Mouse (Mus musculus) liver, embryonic 15.5 days (tissue): ENCODE measurements around the gene Dnah5. TPM values are rescaled to one million over a fixed set of nuclear protein-coding genes. Genes with fewer than 3 reads are reported as not detected.

Experiments
- ATAC-seq: fragments of 200-750 bp; cut with Nextera tagmentation; 2 replicates; pipeline ENCODE4 v1.8.0; 2017; ENCODE audit warnings: moderate number of reproducible peaks, mild to moderate bottlenecking, moderate library complexity; ENCODE audit not compliant: insufficient read depth
- H3K27ac ChIP-seq: fragments of 300-500 bp; sonication (generic); replicated peaks from 2 replicates; pipeline ENCODE4 v1.5.1; 2015; ENCODE audit warnings: mild to moderate bottlenecking, inconsistent platforms
- H3K27me3 ChIP-seq: fragments of 300-500 bp; sonication (generic); 2 replicates; pipeline ENCODE4 v1.6.1; 2015; ENCODE audit warnings: mild to moderate bottlenecking, inconsistent platforms
- H3K36me3 ChIP-seq: fragments of 300-500 bp; sonication (generic); replicated peaks from 2 replicates; pipeline ENCODE4 v1.6.1; 2015; ENCODE audit warnings: moderate library complexity, mild to moderate bottlenecking, inconsistent platforms
- H3K4me1 ChIP-seq: fragments of 300-500 bp; sonication (generic); replicated peaks from 2 replicates; pipeline ENCODE4 v1.6.1; 2015; ENCODE audit warnings: inconsistent platforms
- H3K4me2 ChIP-seq: fragments of 300-500 bp; sonication (generic); 2 replicates; pipeline ENCODE4 v1.6.1; 2015; ENCODE audit warnings: moderate library complexity, mild to moderate bottlenecking, inconsistent platforms
- H3K4me3 ChIP-seq: fragments of 300-500 bp; sonication (generic); replicated peaks from 2 replicates; pipeline ENCODE4 v1.5.1; 2015; ENCODE audit warnings: mild to moderate bottlenecking, inconsistent platforms
- H3K9ac ChIP-seq: fragments of 300-500 bp; sonication (generic); 2 replicates; pipeline ENCODE4 v1.6.1; 2015; ENCODE audit warnings: moderate library complexity, mild to moderate bottlenecking, inconsistent platforms
- H3K9me3 ChIP-seq: fragments of 300-500 bp; sonication (generic); replicated peaks from 2 replicates; pipeline ENCODE4 v1.6.1; 2016; ENCODE audit warnings: inconsistent platforms
- WGBS: fragments of 180-500 bp; shearing (Covaris S2); methylation state at CpG from one replicate; pipeline ENCODE4 v1.1.7; 2015; ENCODE audit warnings: mixed read lengths; ENCODE audit not compliant: insufficient replicate concordance; 5-methylcytosine and 5-hydroxymethylcytosine counted together
- polyA plus RNA-seq: library from polyadenylated mRNA; unstranded; fragments of >200 nt; fragmentation: Nextera tagmentation; extraction: Ambion mirVana; gene quantifications from 2 replicates; pipeline ENCODE4 v1.2.1, GENCODE M21; 2015

Dnah5 gene
- polyA plus RNA-seq: not detected in 2 replicates

GRCm38 (mm10) chr15:28203111-28204075, at the start of gene Dnah5:
Gene Dnah5 (plus strand): TSS chr15:28203752.
- H3K36me3 ChIP-seq: no peaks in the 10 kb centered on the region
- H3K4me1 ChIP-seq: no peaks in the 10 kb centered on the region
- no peak within 1 kb of the TSS for H3K4me3 ChIP-seq
- no peak within 1 kb of the TSS for H3K27ac ChIP-seq
- no peaks in the 10 kb centered on the region for H3K9me3 ChIP-seq
- H3K9ac ChIP-seq: no peak within 1 kb of the TSS
- no peak within 1 kb of the TSS for H3K4me2 ChIP-seq
- no peaks in the 10 kb centered on the region for H3K27me3 ChIP-seq
- no peak for ATAC-seq
- WGBS: 68% methylated on average over 20 of the region's 20 CpGs

DNA sequence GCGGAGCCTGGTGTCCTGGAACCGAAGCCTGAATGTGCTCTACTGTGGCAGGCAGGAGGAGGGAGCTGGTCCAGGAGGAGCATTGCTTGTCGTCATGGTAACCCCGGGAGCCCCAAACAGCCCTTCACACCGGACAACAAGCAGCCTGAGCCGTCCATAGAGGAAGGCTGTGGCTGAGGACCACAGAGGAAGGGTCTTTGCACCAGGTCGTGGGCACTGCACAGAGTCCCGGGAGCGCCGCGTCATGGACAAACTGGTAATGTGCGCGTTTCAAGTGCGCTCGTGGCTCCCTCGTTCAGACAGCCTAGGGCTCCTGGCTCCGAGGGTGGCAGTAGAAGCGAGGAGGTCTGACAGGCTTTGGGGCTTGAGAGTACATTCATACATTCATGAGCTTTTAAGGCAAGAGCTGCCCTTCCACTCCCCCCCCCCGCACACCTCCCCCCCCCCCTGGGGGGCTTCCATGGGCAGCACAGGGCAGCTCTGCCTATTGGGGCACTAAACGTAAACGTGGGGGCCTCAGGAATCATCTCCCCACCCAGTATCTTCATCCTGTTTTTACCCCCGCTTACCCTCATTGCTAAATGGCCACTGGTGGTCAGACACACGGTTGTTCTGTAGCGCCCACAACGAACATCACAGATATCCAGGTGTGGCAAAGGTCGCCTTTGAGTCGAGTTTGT, 48.6 kb upstream of the Dnah5 start:
- Histone ChIP-seq H3K27ac (no peak overlapping the region), H3K4me1 (no peaks in the 10 kb centered on the region), H3K4me3 (no peak overlapping the region), H3K4me2 (peak overlapping the region; percentile 36), H3K36me3 (no peaks in the 10 kb centered on the region), H3K9ac (no peak overlapping the region), H3K27me3 (peaks cover 8% of the 10 kb centered on the region; the same call in 1 of the 2 replicates), H3K9me3 (no peaks in the 10 kb centered on the region)
- WGBS: 9% methylated on average over 27 of the region's 27 CpGs
- ATAC-seq: no peak

- Histone ChIP-seq H3K9ac (no peak overlapping the region), H3K4me3 (peak overlapping the region; percentile 50), H3K4me1 (no peaks in the 10 kb centered on the region), H3K36me3 (no peaks in the 10 kb centered on the region), H3K4me2 (peak overlapping the region; percentile 57), H3K27ac (peak overlapping the region; percentile 51), H3K9me3 (no peaks in the 10 kb centered on the region), H3K27me3 (peaks cover 8% of the 10 kb centered on the region; the same call in 1 of the 2 replicates)
- WGBS: 2% methylated on average over 19 of the region's 19 CpGs
- peak; percentile 73 for ATAC-seq
Observed at GRCm38 (mm10) chr15:28158771-28159489, 44.6 kb upstream of the Dnah5 start.

DNA sequence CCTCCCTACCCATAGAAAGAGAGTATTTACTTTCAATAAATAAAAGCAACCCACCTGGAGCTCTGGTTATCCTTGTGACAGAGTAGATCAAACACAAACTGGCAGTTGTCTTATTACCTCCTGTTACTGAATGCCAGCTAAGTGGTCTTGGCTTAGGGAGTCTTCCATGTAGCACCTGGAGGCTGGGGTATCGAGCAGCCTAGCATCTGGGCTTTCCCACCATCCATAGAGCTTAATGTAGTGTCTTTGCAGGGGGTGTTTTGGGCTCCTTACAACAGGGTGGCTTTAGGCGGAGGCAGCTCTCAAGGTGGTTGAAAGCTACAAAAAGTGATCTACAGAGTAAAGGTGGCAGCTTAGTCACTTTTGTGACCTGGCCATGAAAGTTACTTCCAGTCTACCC, 41.3 kb upstream of the Dnah5 start:
- H3K27me3 ChIP-seq: no peaks in the 10 kb centered on the region
- H3K36me3 ChIP-seq: no peaks in the 10 kb centered on the region
- H3K4me1 ChIP-seq: no peaks in the 10 kb centered on the region
- 55% methylated on average over 2 of the region's 2 CpGs for WGBS
- H3K4me2 ChIP-seq: no peak overlapping the region
- H3K9me3 ChIP-seq: no peaks in the 10 kb centered on the region
- H3K9ac ChIP-seq: no peak overlapping the region
- no peak overlapping the region for H3K27ac ChIP-seq
- ATAC-seq: no peak
- H3K4me3 ChIP-seq: no peak overlapping the region

- 67% methylated on average over 7 of the region's 7 CpGs for WGBS
Observed at GRCm38 (mm10) chr15:28165234-28165633, 38.3 kb upstream of the Dnah5 start.

DNA sequence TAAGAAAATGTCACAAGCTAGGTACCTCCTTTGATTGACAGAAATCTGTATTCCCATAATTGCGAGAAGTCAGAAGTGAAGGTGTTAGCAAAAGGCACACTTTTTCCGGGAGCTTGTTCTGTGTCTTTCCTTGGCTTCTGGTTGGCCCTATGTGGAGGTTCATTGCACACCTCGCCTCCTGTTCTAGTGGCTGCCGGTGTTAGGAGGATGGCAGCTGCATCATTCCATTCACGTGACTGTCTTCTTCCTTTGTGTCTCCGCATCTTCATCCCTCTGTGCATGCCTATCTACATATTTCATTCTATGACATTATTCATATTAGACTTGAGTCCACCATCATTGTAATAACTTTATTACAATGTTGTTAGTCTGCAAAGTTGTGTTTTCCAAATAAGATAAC, 37.5 kb upstream of the Dnah5 start:
- Histone ChIP-seq H3K9ac (no peak overlapping the region), H3K9me3 (no peaks in the 10 kb centered on the region), H3K4me2 (no peak overlapping the region), H3K4me1 (no peaks in the 10 kb centered on the region), H3K36me3 (no peaks in the 10 kb centered on the region), H3K27me3 (no peaks in the 10 kb centered on the region), H3K4me3 (no peak overlapping the region), H3K27ac (no peak overlapping the region)
- ATAC-seq: no peak
- WGBS: 66% methylated on average over 6 of the region's 6 CpGs

More at GRCm38 (mm10) chr15:28165234-28165633, 38.3 kb upstream of the Dnah5 start:
- Histone ChIP-seq H3K36me3 (no peaks in the 10 kb centered on the region), H3K4me1 (no peaks in the 10 kb centered on the region), H3K4me3 (no peak overlapping the region), H3K9me3 (no peaks in the 10 kb centered on the region), H3K9ac (no peak overlapping the region), H3K27ac (no peak overlapping the region), H3K4me2 (no peak overlapping the region), H3K27me3 (no peaks in the 10 kb centered on the region)
- no peak for ATAC-seq

DNA sequence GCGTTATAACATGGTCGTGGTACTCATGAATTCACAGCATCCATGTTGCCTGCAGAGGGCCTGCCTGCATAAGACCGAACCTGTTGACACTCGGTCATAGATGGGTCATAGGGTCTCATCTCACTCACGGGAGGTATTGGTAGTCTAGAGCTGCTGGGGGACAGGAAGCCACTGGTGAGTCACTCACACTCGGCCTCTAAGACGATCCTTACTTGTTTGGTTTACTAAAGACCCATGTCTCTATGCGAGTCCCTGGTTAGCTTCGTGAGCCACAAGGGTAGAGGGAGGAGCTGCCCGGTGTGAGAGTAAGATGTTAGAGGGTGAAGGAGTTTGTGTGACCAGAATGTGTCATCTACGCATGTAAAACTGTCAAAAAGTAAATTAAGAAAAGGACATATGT, 24.6 kb upstream of the Dnah5 start:
- no peaks in the 10 kb centered on the region for H3K36me3 ChIP-seq
- no peaks in the 10 kb centered on the region for H3K27me3 ChIP-seq
- no peaks in the 10 kb centered on the region; the same call in 1 of the 2 replicates for H3K4me1 ChIP-seq
- no peak overlapping the region for H3K4me3 ChIP-seq
- H3K4me2 ChIP-seq: no peak overlapping the region
- no peaks in the 10 kb centered on the region for H3K9me3 ChIP-seq
- H3K27ac ChIP-seq: no peak overlapping the region
- no peak overlapping the region for H3K9ac ChIP-seq
- 54% methylated on average over 11 of the region's 11 CpGs for WGBS
- no peak for ATAC-seq

GRCm38 (mm10) chr15:28179556-28179955, 24.0 kb upstream of the Dnah5 start:
- no peak overlapping the region for H3K27ac ChIP-seq
- no peak for ATAC-seq
- H3K4me2 ChIP-seq: no peak overlapping the region
- H3K4me3 ChIP-seq: no peak overlapping the region
- H3K4me1 ChIP-seq: no peaks in the 10 kb centered on the region; the same call in 1 of the 2 replicates
- 46% methylated on average over 6 of the region's 6 CpGs for WGBS
- no peak overlapping the region for H3K9ac ChIP-seq
- no peaks in the 10 kb centered on the region for H3K36me3 ChIP-seq
- no peaks in the 10 kb centered on the region for H3K9me3 ChIP-seq
- no peaks in the 10 kb centered on the region for H3K27me3 ChIP-seq

DNA sequence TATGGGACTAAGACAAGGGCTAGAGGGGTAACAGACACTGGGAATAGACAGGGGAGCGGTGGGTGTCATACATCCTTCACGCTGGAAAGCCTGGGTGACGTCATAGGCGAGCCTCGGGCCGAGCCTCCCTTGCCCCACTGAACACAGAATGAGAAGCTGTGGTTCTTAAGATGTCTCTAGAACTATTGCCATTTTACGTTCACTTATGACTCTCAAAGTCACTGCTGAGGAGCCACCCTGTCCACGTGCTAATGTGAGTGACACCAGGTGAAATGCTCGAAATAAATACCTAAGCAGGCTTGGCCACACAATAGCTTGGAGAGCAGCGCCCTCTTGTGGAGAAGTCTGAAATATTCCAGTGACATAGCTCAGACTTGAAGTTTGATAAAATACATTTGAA, 21.7 kb upstream of the Dnah5 start:
- WGBS: 15% methylated on average over 10 of the region's 10 CpGs
- no peak for ATAC-seq

DNA sequence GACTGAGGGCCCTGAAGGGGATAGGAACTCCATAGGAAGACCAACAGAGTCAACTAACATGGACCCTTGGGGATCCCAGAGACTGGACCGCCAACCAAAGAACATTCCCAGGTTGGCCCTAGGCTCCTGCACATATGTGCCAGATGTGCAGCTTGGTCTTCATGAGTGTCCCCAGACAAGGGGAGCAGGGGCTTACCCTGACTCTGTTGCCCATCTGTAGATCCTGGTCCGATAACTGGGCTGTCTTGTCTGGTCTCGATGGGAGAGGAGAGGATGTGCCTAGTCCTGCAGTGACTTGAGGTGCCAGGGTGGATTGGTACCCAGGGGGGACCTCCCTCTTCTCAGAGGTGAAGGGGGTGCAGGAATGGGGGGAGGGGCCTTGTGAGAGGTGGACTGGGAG, 21.0 kb upstream of the Dnah5 start:
- Histone ChIP-seq H3K4me1 (no peaks in the 10 kb centered on the region; the same call in 1 of the 2 replicates), H3K27ac (no peak overlapping the region), H3K4me2 (no peak overlapping the region), H3K36me3 (no peaks in the 10 kb centered on the region), H3K9me3 (no peaks in the 10 kb centered on the region), H3K4me3 (no peak overlapping the region), H3K27me3 (no peaks in the 10 kb centered on the region), H3K9ac (no peak overlapping the region)
- 42% methylated on average over 3 of the region's 3 CpGs for WGBS
- no peak for ATAC-seq

More for the DNA sequence above, 21.7 kb upstream of the Dnah5 start:
- Histone ChIP-seq H3K9me3 (no peaks in the 10 kb centered on the region), H3K4me3 (no peak overlapping the region), H3K36me3 (no peaks in the 10 kb centered on the region), H3K4me1 (no peaks in the 10 kb centered on the region; the same call in 1 of the 2 replicates), H3K27me3 (no peaks in the 10 kb centered on the region), H3K27ac (no peak overlapping the region), H3K9ac (no peak overlapping the region), H3K4me2 (peak overlapping the region; percentile 55)
